Mouse (Mus musculus) hindbrain, embryonic 14.5 days (tissue): ENCODE data around the gene Fer. TPM values are rescaled to one million over a fixed set of nuclear protein-coding genes. Genes with fewer than 3 reads are reported as not detected.

Source experiments
- ATAC-seq: fragments of 200-750 bp; cut with Nextera tagmentation; 2 replicates; pipeline ENCODE4 v1.8.0; 2017; ENCODE audit warnings: moderate number of reproducible peaks, mild to moderate bottlenecking, moderate TSS enrichment, moderate library complexity; ENCODE audit not compliant: low FRiP score
- DNase-seq: peaks from one replicate; pipeline ENCODE4 v3.0.0-alpha.2; 2015; ENCODE audit warnings: low spot score
- H3K27ac ChIP-seq: fragments of 300-500 bp; sonication (generic); 2 replicates; pipeline ENCODE4 v1.5.1; 2014; ENCODE audit warnings: mild to moderate bottlenecking, moderate library complexity
- H3K27me3 ChIP-seq: fragments of 300-500 bp; sonication (generic); 2 replicates; pipeline ENCODE4 v1.6.1; 2014; ENCODE audit warnings: mild to moderate bottlenecking, low read length, mixed read lengths; ENCODE audit not compliant: control insufficient read depth, insufficient read depth
- H3K36me3 ChIP-seq: fragments of 300-500 bp; sonication (generic); replicated peaks from 2 replicates; pipeline ENCODE4 v1.6.1; 2014; ENCODE audit not compliant: control insufficient read depth, insufficient read depth
- H3K4me1 ChIP-seq: fragments of 300-500 bp; sonication (generic); replicated peaks from 2 replicates; pipeline ENCODE4 v1.6.1; 2014; ENCODE audit warnings: antibody characterized with exemption, low read length, mixed read lengths; ENCODE audit not compliant: control insufficient read depth, insufficient read depth
- H3K4me2 ChIP-seq: fragments of 300-500 bp; sonication (generic); replicated peaks from 2 replicates; pipeline ENCODE4 v1.6.1; 2014; ENCODE audit warnings: mild to moderate bottlenecking, moderate library complexity
- H3K4me3 ChIP-seq: fragments of 300-500 bp; sonication (generic); replicated peaks from 2 replicates; pipeline ENCODE4 v1.5.1; 2014; ENCODE audit warnings: mild to moderate bottlenecking, low read length
- H3K9ac ChIP-seq: fragments of 300-500 bp; sonication (generic); 2 replicates; pipeline ENCODE4 v1.6.1; 2014
- H3K9me3 ChIP-seq: fragments of 300-500 bp; sonication (generic); 2 replicates; pipeline ENCODE4 v1.6.1; 2016; ENCODE audit warnings: low read length; ENCODE audit not compliant: control insufficient read depth
- WGBS: fragments of 180-500 bp; shearing (Covaris S2); extraction: QIAGEN DNeasy Blood & Tissue Kit; methylation state at CpG from one replicate; pipeline ENCODE4 v1.1.7; 2014; 5-methylcytosine and 5-hydroxymethylcytosine counted together
- polyA plus RNA-seq: library from polyadenylated mRNA; unstranded; fragments of >200 nt; fragmentation: Nextera tagmentation; extraction: Ambion mirVana; gene quantifications from 2 replicates; pipeline ENCODE4 v1.2.1, GENCODE M21; 2014

Gene Fer
- polyA plus RNA-seq, 1 experiment from 2014 or later, result 35.8 TPM

- no peak overlapping the region for H3K27ac ChIP-seq
- 92% methylated on average over 3 of the region's 3 CpGs for WGBS
- H3K9me3 ChIP-seq, result no peaks in the 10 kb centered on the region
- no peaks in the 10 kb centered on the region for H3K27me3 ChIP-seq
- H3K4me3 ChIP-seq, result no peak overlapping the region
- H3K4me1 ChIP-seq, result no peaks in the 10 kb centered on the region
- no peak overlapping the region for H3K9ac ChIP-seq
- ATAC-seq (no peak), DNase-seq (no peak)
- no peak overlapping the region for H3K4me2 ChIP-seq
- no peaks in the 10 kb centered on the region for H3K36me3 ChIP-seq
Measured at GRCm38 (mm10) chr17:64065243-64065642, 202.4 kb downstream of the Fer start.

DNA sequence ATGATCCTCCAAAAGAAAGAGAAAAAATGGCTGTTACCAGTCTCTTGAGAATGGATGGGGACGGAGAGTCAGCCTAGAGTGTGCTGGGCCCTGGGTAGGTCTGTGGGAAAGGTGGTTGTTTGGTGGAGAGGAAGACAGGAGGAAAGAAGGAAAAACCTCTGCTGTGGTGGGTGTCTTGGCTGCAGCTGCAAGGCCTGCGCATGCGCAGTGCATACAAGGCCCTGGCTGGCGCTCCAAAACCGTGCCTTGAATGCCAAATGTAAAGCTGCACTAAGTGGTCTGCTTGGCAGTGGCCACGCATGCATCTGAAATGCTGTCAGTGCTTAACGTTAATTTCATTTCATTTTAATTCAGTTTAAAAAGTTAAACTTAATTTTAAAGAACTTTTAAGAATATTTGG lies 214.5 kb downstream of the Fer start:
- no peak; the same call in 1 of the 2 replicates for ATAC-seq
- no peaks in the 10 kb centered on the region for H3K4me1 ChIP-seq
- H3K4me2 ChIP-seq, result no peak overlapping the region
- DNase-seq, result no peak
- H3K9me3 ChIP-seq, result no peaks in the 10 kb centered on the region
- no peaks in the 10 kb centered on the region for H3K27me3 ChIP-seq
- WGBS, result 82% methylated on average over 7 of the region's 7 CpGs
- H3K9ac ChIP-seq, result no peak overlapping the region
- H3K4me3 ChIP-seq, result no peak overlapping the region
- 0 out of 2 replicates have a peak, but pooled peaks cover 5% of the 10 kb centered on the region for H3K36me3 ChIP-seq
- no peak overlapping the region for H3K27ac ChIP-seq

GRCm38 (mm10) chr17:64084751-64085150 lies 221.9 kb downstream of the Fer start:
- WGBS, result 90% methylated on average over 5 of the region's 5 CpGs

DNA sequence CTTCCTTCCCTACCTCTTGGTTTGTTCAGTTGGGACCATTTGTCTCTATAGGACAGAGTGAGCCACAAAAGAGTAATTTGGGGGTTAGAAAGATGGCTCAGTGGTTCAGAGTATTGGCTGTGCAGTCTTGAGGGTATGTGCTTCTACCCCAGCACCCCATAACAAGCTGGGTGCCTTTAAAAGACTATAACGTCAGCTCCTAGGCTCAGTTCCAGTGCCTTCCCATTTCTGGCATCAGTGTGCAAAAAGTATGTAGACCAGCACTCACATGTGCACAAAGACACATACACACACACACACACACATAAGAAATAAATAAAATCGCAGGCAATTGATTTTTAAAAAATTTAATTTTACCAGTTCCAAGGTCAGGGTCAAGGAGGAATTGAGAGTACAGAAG lies 222.6 kb downstream of the Fer start:
- no peaks in the 10 kb centered on the region for H3K27me3 ChIP-seq
- no peaks in the 10 kb centered on the region for H3K4me1 ChIP-seq
- H3K4me3 ChIP-seq, result no peak overlapping the region
- H3K9ac ChIP-seq, result no peak overlapping the region
- H3K27ac ChIP-seq, result no peak overlapping the region
- H3K9me3 ChIP-seq, result no peaks in the 10 kb centered on the region
- no peak for DNase-seq
- H3K36me3 ChIP-seq, result no peaks in the 10 kb centered on the region
- 91% methylated on average over 2 of the region's 2 CpGs for WGBS
- ATAC-seq, result no peak
- no peak overlapping the region for H3K4me2 ChIP-seq

More at GRCm38 (mm10) chr17:64084751-64085150, 221.9 kb downstream of the Fer start:
- Histone ChIP-seq H3K36me3 (no peaks in the 10 kb centered on the region), H3K4me1 (no peaks in the 10 kb centered on the region), H3K27me3 (no peaks in the 10 kb centered on the region), H3K27ac (no peak overlapping the region), H3K4me3 (no peak overlapping the region), H3K4me2 (no peak overlapping the region), H3K9me3 (no peaks in the 10 kb centered on the region), H3K9ac (no peak overlapping the region)
- DNase-seq, result no peak
- ATAC-seq, result no peak

DNA sequence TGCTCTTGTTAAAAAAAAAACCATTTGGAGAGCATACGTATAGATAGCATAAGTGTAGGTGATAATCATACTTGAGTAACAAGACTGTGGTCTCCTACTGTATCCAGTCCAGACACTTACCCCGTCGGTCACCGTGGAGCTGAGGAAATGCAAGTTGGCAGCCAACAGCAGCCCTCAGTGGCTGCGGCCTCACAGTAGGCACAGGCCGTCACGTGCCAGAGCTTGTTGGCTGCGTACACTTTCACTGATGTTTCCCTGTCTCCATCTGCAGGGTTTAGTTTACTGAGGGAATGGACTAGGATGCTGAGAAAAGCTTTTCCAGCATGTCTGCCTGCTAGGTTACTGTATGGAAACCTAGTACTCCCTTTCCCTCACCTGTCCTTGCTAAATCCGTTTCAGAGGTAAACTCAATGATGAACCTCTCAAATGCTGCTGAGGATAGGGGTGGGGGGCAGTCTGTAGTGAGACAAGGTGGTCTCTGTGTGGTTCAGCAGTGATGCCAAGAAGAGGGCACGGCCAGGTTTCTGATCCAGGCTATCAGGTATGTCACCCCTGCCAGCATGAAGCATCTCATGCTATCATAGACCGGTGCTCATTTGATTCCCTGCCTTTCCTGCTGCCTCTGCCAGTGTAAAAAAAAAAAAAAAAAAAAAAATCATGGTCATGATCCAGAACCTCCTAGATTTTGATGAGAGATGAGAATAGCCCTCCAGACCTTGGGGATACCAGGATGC lies 224.2 kb downstream of the Fer start:
- 70% methylated on average over 11 of the region's 11 CpGs for WGBS
- Histone ChIP-seq H3K9me3 (no peaks in the 10 kb centered on the region), H3K9ac (no peak overlapping the region), H3K36me3 (no peaks in the 10 kb centered on the region), H3K4me2 (no peak overlapping the region), H3K4me1 (no peaks in the 10 kb centered on the region), H3K27me3 (no peaks in the 10 kb centered on the region), H3K4me3 (no peak overlapping the region), H3K27ac (no peak overlapping the region)
- DNase-seq (no peak), ATAC-seq (no peak; the same call in 1 of the 2 replicates)

DNA sequence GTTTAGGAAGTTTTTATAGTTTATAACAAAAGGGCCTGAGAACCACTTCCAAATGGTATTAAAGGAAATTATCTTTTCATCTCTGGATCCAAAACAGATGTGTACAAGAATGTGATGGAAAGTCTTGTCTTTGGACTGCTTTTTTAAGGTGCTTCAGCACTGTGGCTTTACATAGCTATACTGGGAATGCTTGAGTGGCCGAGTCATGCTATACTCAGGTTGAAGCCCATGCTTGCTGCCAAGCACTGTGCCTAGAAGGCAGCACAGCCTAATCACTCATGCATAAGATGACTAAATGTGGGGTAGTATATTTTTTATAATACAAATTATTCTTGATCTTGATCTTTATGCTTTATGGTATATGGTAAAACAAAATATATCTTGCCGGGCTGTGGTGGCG lies 225.0 kb downstream of the Fer start:
- Histone ChIP-seq H3K27me3 (no peaks in the 10 kb centered on the region), H3K9ac (no peak overlapping the region), H3K9me3 (no peaks in the 10 kb centered on the region), H3K27ac (no peak overlapping the region), H3K4me3 (no peak overlapping the region), H3K4me1 (no peaks in the 10 kb centered on the region), H3K4me2 (no peak overlapping the region), H3K36me3 (no peaks in the 10 kb centered on the region)
- ATAC-seq (no peak), DNase-seq (no peak)
- WGBS, result 94% methylated on average over 3 of the region's 3 CpGs

GRCm38 (mm10) chr17:64093716-64094115 lies 230.9 kb downstream of the Fer start:
- no peak overlapping the region for H3K4me2 ChIP-seq
- no peak overlapping the region for H3K4me3 ChIP-seq
- peaks cover 5% of the 10 kb centered on the region; the same call in 1 of the 2 replicates for H3K4me1 ChIP-seq
- no peaks in the 10 kb centered on the region for H3K36me3 ChIP-seq
- H3K9ac ChIP-seq, result no peak overlapping the region
- DNase-seq, result no peak
- no peak overlapping the region for H3K27ac ChIP-seq
- no peak for ATAC-seq
- no peaks in the 10 kb centered on the region for H3K27me3 ChIP-seq
- 91% methylated on average over 2 of the region's 2 CpGs for WGBS
- H3K9me3 ChIP-seq, result no peaks in the 10 kb centered on the region

- ATAC-seq (no peak), DNase-seq (no peak)
- Histone ChIP-seq H3K27ac (peak overlapping the region; percentile 62; the same call in 1 of the 2 replicates), H3K9me3 (no peaks in the 10 kb centered on the region), H3K4me3 (no peak overlapping the region), H3K9ac (no peak overlapping the region), H3K27me3 (no peaks in the 10 kb centered on the region), H3K36me3 (no peaks in the 10 kb centered on the region), H3K4me2 (no peak overlapping the region), H3K4me1 (peaks cover 7% of the 10 kb centered on the region; the same call in 1 of the 2 replicates)
- WGBS, result 84% methylated on average over 3 of the region's 3 CpGs
Measured at GRCm38 (mm10) chr17:64096811-64097210, 233.9 kb downstream of the Fer start.

- Histone ChIP-seq H3K4me1 (peaks cover 7% of the 10 kb centered on the region; the same call in 1 of the 2 replicates), H3K4me3 (no peak overlapping the region), H3K9me3 (no peaks in the 10 kb centered on the region), H3K9ac (no peak overlapping the region), H3K4me2 (no peak overlapping the region; the same call in 1 of the 2 replicates), H3K27ac (peak overlapping the region; percentile 54), H3K27me3 (no peaks in the 10 kb centered on the region), H3K36me3 (no peaks in the 10 kb centered on the region)
- peak; percentile 50 for DNase-seq
- WGBS, result 44% methylated on average over 5 of the region's 5 CpGs
- peak; percentile 74; the same call in 1 of the 2 replicates for ATAC-seq
Measured at GRCm38 (mm10) chr17:64097788-64098359, 235.0 kb downstream of the Fer start.
